Mouse (Mus musculus) liver, embryonic 14.5 days (tissue): ENCODE results near the gene Rybp. TPM values are rescaled to one million over a fixed set of nuclear protein-coding genes. Genes with fewer than 3 reads are reported as not detected.
A peak's percentile ranks its signal among the peaks of the same experiment; 100 is the strongest.

Source experiments
- ATAC-seq: fragments of 200-750 bp; cut with Nextera tagmentation; 2 replicates; pipeline ENCODE4 v1.8.0; 2017; ENCODE audit warnings: moderate number of reproducible peaks, mild to moderate bottlenecking, moderate library complexity; ENCODE audit not compliant: insufficient read depth
- DNase-seq, 3 experiments: peaks; one replicate each; pipeline ENCODE4 v3.0.0-alpha.2; 2012 to 2013; ENCODE audit warnings: low read depth in 3 of 3, low spot score in 3 of 3
- H3K27ac ChIP-seq: fragments of 300-500 bp; sonication (generic); 2 replicates; pipeline ENCODE4 v1.5.1; 2014; ENCODE audit warnings: moderate library complexity, mild to moderate bottlenecking, control low read depth, inconsistent platforms
- H3K27me3 ChIP-seq: fragments of 300-500 bp; sonication (generic); 2 replicates; pipeline ENCODE4 v1.6.1; 2014; ENCODE audit warnings: mild to moderate bottlenecking, low read length, moderate library complexity; ENCODE audit not compliant: control insufficient read depth, insufficient read depth
- H3K36me3 ChIP-seq: fragments of 300-500 bp; sonication (generic); replicated peaks from 2 replicates; pipeline ENCODE4 v1.6.1; 2014; ENCODE audit warnings: low read depth; ENCODE audit not compliant: control insufficient read depth, insufficient read depth
- H3K4me1 ChIP-seq, 2 experiments: fragments of 200-500 bp in 1 of 2; fragments of 300-500 bp in 1 of 2; sonication (generic) in 1 of 2; replicated peaks; 2 replicates each; pipeline ENCODE4 v1.6.1; 2012 to 2014; ENCODE audit warnings: antibody characterized with exemption in 1 of 2, inconsistent platforms in 1 of 2, low read length in 1 of 2; ENCODE audit not compliant: control insufficient read depth in 2 of 2, insufficient read depth in 2 of 2
- H3K4me2 ChIP-seq: fragments of 300-500 bp; sonication (generic); 2 replicates; pipeline ENCODE4 v1.6.1; 2014; ENCODE audit warnings: low read depth, mild to moderate bottlenecking, control low read depth, moderate library complexity
- H3K4me3 ChIP-seq, 2 experiments: fragments of 200-500 bp in 1 of 2; fragments of 300-500 bp in 1 of 2; sonication (generic) in 1 of 2; 2 replicates each; pipeline ENCODE4 v1.5.1; 2012 to 2014; ENCODE audit warnings: low read depth in 2 of 2, low read length in 2 of 2, mild to moderate bottlenecking in 2 of 2, control low read depth in 1 of 2, inconsistent platforms in 1 of 2, moderate library complexity in 1 of 2; ENCODE audit not compliant: insufficient read depth in 1 of 2
- H3K9ac ChIP-seq: fragments of 300-500 bp; sonication (generic); replicated peaks from 2 replicates; pipeline ENCODE4 v1.6.1; 2014; ENCODE audit warnings: mild to moderate bottlenecking, control low read depth, moderate library complexity
- H3K9me3 ChIP-seq: fragments of 300-500 bp; sonication (generic); 2 replicates; pipeline ENCODE4 v1.6.1; 2016; ENCODE audit warnings: low read length, mixed read lengths; ENCODE audit not compliant: control insufficient read depth
- CTCF ChIP-seq: IDR thresholded peaks from 2 replicates; pipeline ENCODE4 v1.5.1; 2016; ENCODE audit warnings: antibody characterized with exemption, low read depth, control low read depth
- EP300 ChIP-seq: IDR thresholded peaks from 2 replicates; pipeline ENCODE4 v1.6.1; 2016; ENCODE audit warnings: antibody characterized with exemption, low read depth
- WGBS: fragments of 180-500 bp; shearing (Covaris S2); extraction: QIAGEN DNeasy Blood & Tissue Kit; methylation state at CpG from one replicate; pipeline ENCODE4 v1.1.7; 2014; ENCODE audit not compliant: insufficient replicate concordance; 5-methylcytosine and 5-hydroxymethylcytosine counted together
- polyA plus RNA-seq, 2 experiments: library from polyadenylated mRNA; depleted of rRNA in 1 of 2; stranded (reverse) in 1 of 2; unstranded in 1 of 2; fragments of >200 nt; fragmentation: Nextera tagmentation in 1 of 2; extraction: Ambion mirVana in 1 of 2; gene quantifications; 2 replicates each; pipeline versions ENCODE4 v1.2.1 to v1.2.3; 2012 to 2014

The Rybp gene
- polyA plus RNA-seq, 2 experiments: 3.2 to 10.7 TPM

- no peak for DNase-seq
- Histone ChIP-seq H3K36me3 (no peaks in the 10 kb centered on the region), H3K9ac (no peak overlapping the region), H3K9me3 (no peaks in the 10 kb centered on the region), H3K4me3 (no peak overlapping the region), H3K27me3 (no peaks in the 10 kb centered on the region), H3K4me2 (no peak overlapping the region), H3K4me1 (peaks cover 2 to 25% of the 10 kb centered on the region in 2 experiments; a peak in 2 of 4 replicates), H3K27ac (no peak overlapping the region)
- TF ChIP-seq EP300 (no peak), CTCF (no peak)
- WGBS: 44% methylated on average over 4 of the region's 4 CpGs
- no peak for ATAC-seq
Measured at GRCm38 (mm10) chr6:100192691-100193229, 94.5 kb downstream of the Rybp start.

GRCm38 (mm10) chr6:100190803-100191559 lies 96.3 kb downstream of the Rybp start:
- Histone ChIP-seq H3K4me3 (no peak overlapping the region), H3K27me3 (no peaks in the 10 kb centered on the region), H3K9ac (no peak overlapping the region), H3K27ac (no peak overlapping the region), H3K4me2 (no peak overlapping the region), H3K9me3 (no peaks in the 10 kb centered on the region), H3K4me1 (peaks cover 2 to 28% of the 10 kb centered on the region in 2 experiments; a peak in 2 of 4 replicates), H3K36me3 (no peaks in the 10 kb centered on the region)
- no peak for ATAC-seq
- DNase-seq: no peak
- WGBS: 51% methylated on average over 15 of the region's 15 CpGs
- TF ChIP-seq CTCF (no peak), EP300 (no peak)

GRCm38 (mm10) chr6:100190310-100190709 lies 97.0 kb downstream of the Rybp start:
- Histone ChIP-seq H3K27ac (no peak overlapping the region), H3K36me3 (no peaks in the 10 kb centered on the region), H3K4me3 (no peak overlapping the region), H3K4me1 (peaks cover 2 to 26% of the 10 kb centered on the region in 2 experiments; a peak in 2 of 4 replicates), H3K9me3 (no peaks in the 10 kb centered on the region), H3K4me2 (no peak overlapping the region), H3K27me3 (no peaks in the 10 kb centered on the region), H3K9ac (no peak overlapping the region)
- 52% methylated on average over 10 of the region's 10 CpGs for WGBS
- no peak for TF ChIP-seq CTCF
- no peak for TF ChIP-seq EP300
- DNase-seq (no peak), ATAC-seq (no peak)

GRCm38 (mm10) chr6:100188883-100189743 lies 98.2 kb downstream of the Rybp start:
- DNase-seq (peak in 2 of 3 experiments; percentile 14 to 26), ATAC-seq (peak; percentile 85)
- Histone ChIP-seq H3K9ac (no peak overlapping the region), H3K4me2 (no peak overlapping the region), H3K4me1 (peaks cover 2 to 28% of the 10 kb centered on the region in 2 experiments; a peak in 2 of 4 replicates), H3K27ac (no peak overlapping the region), H3K9me3 (no peaks in the 10 kb centered on the region), H3K36me3 (no peaks in the 10 kb centered on the region), H3K27me3 (no peaks in the 10 kb centered on the region), H3K4me3 (no peak overlapping the region)
- 17% methylated on average over 7 of the region's 7 CpGs for WGBS
- TF ChIP-seq CTCF: no peak
- TF ChIP-seq EP300: peak; percentile 52
